Mouse (Mus musculus) retina, postnatal 7 days (tissue): ENCODE data around the gene Gm13288.
A peak's percentile ranks its signal among the peaks of the same experiment; 100 is the strongest.
"Not testable (repeated sequence)": the region's sequence is repeated elsewhere in the genome, so short reads cannot be mapped to it uniquely, and the experiment has no call there.

Source experiments
- DNase-seq: peaks from one replicate; pipeline ENCODE4 v3.0.0-alpha.2; 2012; ENCODE audit warnings: low read depth, low spot score

Gene Gm13288

DNA sequence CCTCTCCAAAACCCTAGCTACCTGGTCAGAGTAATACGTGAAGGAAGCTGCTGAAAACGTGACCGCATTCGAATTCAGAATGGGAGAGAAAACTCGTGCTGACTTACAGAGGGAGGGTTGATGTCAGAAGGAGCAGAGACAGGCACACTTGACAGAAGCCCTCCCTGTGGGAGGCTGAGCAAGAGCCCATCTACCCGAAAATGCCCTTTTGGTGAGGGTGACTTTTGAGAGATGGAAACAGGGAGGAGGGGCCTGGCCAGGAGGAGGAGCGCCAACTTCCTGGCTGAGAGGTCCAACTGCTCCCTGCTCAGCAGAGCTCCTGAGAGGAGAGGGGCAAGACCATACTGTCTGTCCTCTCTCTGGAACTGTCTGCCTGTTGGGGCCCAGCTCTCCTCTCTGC is 6.0 kb upstream of the Gm13288 start, which contains the start of gene Gm13285:
Gm13285 (plus strand) TSS at position 301 of the 400 bp plus-strand sequence.
- DNase-seq = not testable (repeated sequence)

DNA sequence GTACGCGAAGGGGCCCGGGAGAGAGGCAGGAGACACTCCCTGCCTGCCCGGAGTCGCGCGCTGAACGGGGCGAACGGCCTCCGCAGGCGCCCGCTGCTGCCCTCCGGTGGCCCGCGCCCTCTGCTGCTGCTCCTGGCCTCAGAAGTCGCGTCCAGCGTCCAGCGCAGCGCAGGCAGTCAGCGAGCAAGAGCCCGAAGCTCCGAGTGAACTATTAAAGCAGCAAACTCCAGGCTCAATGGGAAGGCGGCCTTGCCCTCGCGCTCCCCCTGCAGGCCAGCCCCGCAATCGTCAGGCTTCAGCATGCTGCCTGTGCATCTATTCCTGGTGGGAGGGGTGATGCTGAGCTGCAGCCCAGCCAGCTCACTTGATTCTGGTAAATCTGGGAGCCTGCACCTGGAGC is 2.4 kb upstream of the Gm13288 start, which contains the start of gene Gm13287:
Gm13287 (plus strand) TSS at position 301 of the 400 bp plus-strand sequence.
- DNase-seq = not testable (repeated sequence)

- not testable (repeated sequence) for DNase-seq
Measured at GRCm38 (mm10) chr4:88805761-88806160, 430 bp downstream of the Gm13288 start.

DNA sequence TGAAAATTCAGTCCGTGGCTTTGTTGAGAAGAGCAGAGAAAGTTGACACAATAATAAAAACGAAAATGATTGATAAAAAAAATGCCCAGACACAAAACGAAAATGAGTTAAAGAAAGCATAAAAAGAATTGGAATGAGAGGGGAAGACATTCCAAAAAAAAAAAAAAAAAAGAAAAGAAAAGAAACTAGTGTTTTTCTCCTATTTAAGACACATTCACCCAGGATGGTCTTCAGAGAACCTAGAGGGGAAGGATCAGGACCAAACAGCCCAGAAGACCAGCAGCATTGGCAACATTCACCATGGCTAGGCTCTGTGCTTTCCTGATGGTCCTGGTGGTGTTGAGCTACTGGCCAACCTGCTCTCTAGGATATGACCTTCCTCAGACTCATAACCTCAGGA is 10.6 kb downstream of the Gm13288 start, which contains the start of gene Ifna7:
Ifna7 (plus strand) TSS at position 301 of the 400 bp plus-strand sequence.
- no peak for DNase-seq

- no peak for DNase-seq
Measured at GRCm38 (mm10) chr4:88819659-88820058, 14.3 kb downstream of the Gm13288 start, which contains the start of gene Ifna11. TSS of gene Ifna11 (plus strand) at chr4:88819959.

GRCm38 (mm10) chr4:88822995-88823394 is 17.7 kb downstream of the Gm13288 start:
- DNase-seq = peak; percentile 4

DNA sequence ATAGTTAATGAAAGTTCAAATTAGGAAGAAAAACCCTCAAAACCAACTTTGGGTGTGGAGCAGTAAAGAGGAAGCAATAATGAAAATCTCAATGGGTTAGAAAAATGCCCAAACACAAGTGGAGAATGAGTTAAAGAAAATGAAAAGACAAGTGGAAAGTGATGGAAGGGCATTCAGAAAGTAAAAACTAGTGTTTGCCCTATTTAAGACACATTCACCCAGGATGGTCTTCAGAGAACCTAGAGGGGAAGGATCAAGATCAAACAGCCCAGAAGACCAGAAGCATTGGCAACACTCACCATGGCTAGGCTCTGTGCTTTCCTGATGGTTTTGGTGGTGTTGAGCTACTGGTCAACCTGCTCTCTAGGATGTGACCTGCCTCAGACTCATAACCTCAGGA is 21.8 kb downstream of the Gm13288 start, which contains the start of gene Ifna6:
Ifna6 (plus strand) TSS at position 301 of the 400 bp plus-strand sequence.
- DNase-seq = not testable (repeated sequence)

GRCm38 (mm10) chr4:88830523-88830922 is 25.2 kb downstream of the Gm13288 start:
- no peak for DNase-seq

DNA sequence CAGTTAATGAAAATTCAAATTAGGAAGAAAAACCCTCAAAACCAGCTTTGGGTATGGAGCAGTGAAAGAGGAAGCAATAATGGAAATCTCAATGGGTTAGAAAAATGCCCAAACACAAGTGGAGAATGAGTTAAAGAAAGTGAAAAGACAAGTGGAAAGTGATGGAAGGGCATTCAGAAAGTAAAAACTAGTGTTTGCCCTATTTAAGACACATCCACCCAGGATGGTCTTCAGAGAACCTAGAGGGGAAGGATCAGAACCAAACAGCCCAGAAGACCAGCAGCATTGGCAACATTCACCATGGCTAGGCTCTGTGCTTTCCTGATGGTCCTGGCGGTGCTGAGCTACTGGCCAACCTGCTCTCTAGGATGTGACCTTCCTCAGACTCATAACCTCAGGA is 29.9 kb downstream of the Gm13288 start, which contains the start of gene Ifna5:
Ifna5 (plus strand) TSS at position 301 of the 400 bp plus-strand sequence.
- not testable (repeated sequence) for DNase-seq

DNA sequence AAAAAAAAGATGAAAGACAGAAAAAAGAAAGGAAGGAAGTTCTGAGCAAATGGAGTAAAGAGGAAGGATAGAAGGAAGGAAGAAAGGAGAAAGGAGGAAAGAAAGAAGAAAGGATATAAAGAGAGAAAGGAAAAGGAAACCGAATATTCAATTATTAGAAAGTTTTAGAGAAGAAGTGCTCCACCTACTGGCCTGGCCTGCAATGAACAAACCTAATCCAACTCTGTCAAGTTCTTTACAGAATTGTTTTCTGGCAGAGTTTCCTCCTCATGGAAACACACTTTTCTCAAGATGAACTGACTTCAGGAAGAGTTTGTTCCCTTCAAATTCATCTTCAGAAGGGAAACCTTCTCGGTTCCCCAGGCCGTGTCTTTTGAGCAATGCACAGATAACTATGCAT is 33.5 kb downstream of the Gm13288 start:
- DNase-seq = no peak

- no peak for DNase-seq
Measured at GRCm38 (mm10) chr4:88840058-88840457, 34.7 kb downstream of the Gm13288 start.

- DNase-seq = no peak
Measured at GRCm38 (mm10) chr4:88841438-88841911, 36.1 kb downstream of the Gm13288 start, which contains the start of gene Ifna4. TSS of gene Ifna4 (plus strand) at chr4:88841861.

DNA sequence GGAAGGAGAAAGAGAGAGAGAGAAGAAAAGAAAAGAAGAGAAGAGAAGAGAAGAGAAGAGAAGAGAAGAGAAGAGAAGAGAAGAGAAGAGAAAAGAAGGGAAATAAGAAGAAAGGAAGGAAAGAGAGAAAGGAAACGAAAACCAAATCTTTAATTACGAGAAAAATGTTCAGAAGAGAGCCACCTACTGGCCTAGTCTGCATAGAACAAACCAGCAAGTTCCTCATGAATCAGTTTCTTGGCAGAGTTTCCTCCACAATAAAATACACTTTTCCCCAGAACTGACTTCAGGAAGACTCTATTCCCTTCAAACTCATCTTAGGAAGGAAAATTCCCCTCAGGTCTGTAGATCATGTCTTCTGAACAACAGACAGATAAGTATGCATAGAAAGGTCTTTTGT is 40.0 kb downstream of the Gm13288 start:
- no peak for DNase-seq

- no peak for DNase-seq
Measured at GRCm38 (mm10) chr4:88849698-88850097, 44.4 kb downstream of the Gm13288 start, which contains the start of gene Ifna1. TSS of gene Ifna1 (plus strand) at chr4:88850087.

GRCm38 (mm10) chr4:88851026-88851763 is 45.9 kb downstream of the Gm13288 start:
- no peak for DNase-seq
